Mouse (Mus musculus): ENCODE results near the gene Cd52. TPM values are rescaled to one million over a fixed set of nuclear protein-coding genes. Genes with fewer than 3 reads are reported as not detected.

Cd52 gene
- polyA plus RNA-seq (2014; fragmentation: Illumina TruSeq; extraction: RNeasy Lipid Tissue Mini Kit (QIAGEN cat#74804); ENCODE audit: insufficient read depth, low read depth, low replicate concordance), result 396 TPM

DNA sequence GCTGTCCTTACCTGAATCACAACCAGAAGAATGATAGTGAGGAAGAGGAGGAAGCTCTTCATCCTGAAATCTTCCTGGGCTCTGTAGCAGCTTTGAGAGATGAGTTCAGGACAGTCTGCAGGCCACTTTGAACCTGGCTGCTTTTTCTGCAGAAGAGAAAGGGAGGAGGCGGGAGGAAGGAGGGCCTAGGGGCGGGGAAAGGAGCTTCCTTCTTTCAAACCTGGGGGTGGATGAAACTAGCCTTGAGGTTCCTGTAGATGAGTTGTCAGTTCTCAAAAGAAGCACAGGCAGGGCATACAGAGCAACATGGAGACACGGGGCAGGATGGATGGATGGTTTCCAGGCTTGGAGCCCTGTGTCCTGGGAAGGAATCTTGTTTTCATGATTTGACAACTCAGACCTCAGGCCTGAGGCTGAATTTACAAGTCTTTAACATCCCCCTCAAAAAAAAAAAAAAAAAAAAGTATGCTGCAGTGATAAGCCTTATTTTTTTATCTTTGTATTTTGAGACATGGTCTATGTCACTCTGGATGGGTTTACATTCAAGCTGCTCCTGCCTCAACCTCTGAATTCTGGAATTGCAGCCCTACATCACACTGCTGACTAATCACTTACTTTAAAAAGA lies at the start of gene Cd52:
Cd52 (minus strand) TSS at position 160 of the 625 bp plus-strand sequence.

GRCm38 (mm10) chr4:134128221-134128982 lies 33.5 kb upstream of the Cd52 start, which contains the start of gene Sh3bgrl3:
TSS of gene Sh3bgrl3 (minus strand) at chr4:134128789.

DNA sequence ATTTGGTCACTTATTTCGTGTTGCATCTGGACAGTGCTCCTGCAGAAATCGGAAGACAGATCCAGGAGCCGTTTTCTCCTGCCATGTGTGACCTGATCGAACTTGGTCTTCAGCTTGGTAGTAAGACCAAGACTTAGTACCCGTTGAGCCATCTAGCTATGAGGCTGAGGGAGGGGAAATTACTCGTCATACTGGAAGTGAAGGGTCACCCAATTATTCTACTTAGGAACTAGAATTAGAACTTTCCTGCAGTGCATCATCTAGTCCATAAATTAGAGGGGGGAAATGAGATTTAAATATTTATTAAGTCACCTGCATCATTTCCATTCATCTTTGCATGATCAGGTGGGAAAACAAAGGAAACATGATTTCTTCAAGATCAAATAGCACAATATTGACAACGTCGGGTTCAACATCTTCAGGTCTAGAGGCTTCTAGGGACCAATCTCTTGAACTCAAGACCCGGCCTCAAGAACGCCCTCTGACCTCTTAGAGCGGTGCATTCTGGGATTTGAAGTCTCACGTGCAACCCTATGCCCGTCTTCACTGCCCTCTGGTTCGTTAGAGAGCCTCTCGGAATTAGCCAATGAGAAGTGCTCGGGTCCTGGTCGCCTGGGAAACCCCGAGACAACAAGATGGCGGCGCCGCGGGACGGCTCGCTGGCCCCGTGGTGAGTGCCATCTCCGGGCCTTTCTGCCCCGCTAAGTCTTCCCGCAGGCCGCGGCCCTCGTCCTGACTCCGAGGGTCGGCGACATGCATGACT lies 7.3 kb upstream of the Cd52 start, which contains the start of gene Ubxn11:
Ubxn11 (plus strand) TSS at position 592 of the 763 bp plus-strand sequence.

GRCm38 (mm10) chr4:134060135-134060865 lies 34.6 kb downstream of the Cd52 start, which contains the start of gene Crybg2:
TSS of gene Crybg2 (plus strand) at chr4:134060815.

GRCm38 (mm10) chr4:134053538-134053937 lies 41.3 kb downstream of the Cd52 start, which contains the start of gene Zfp683:
TSS of gene Zfp683 (plus strand) at chr4:134053838.

Other genes with a start within 250 kb of the Cd52 start
- 23.5 TPM for gene Rps6ka1, start 207.3 kb downstream of the Cd52 start, polyA plus RNA-seq (2014; fragmentation: Illumina TruSeq; extraction: RNeasy Lipid Tissue Mini Kit (QIAGEN cat#74804); ENCODE audit: insufficient read depth, low read depth, low replicate concordance)
- gene Hmgn2, start 126.4 kb downstream of the Cd52 start, polyA plus RNA-seq (2014; fragmentation: Illumina TruSeq; extraction: RNeasy Lipid Tissue Mini Kit (QIAGEN cat#74804); ENCODE audit: insufficient read depth, low read depth, low replicate concordance), result 176 TPM
- gene Dhdds, start 94.2 kb downstream of the Cd52 start, polyA plus RNA-seq (2014; fragmentation: Illumina TruSeq; extraction: RNeasy Lipid Tissue Mini Kit (QIAGEN cat#74804); ENCODE audit: insufficient read depth, low read depth, low replicate concordance), result 20.7 TPM
- not detected for gene Lin28a, start 76.2 kb downstream of the Cd52 start, polyA plus RNA-seq (2014; fragmentation: Illumina TruSeq; extraction: RNeasy Lipid Tissue Mini Kit (QIAGEN cat#74804); ENCODE audit: insufficient read depth, low read depth, low replicate concordance)
- 0.21 TPM for gene Zfp683, start 41.2 kb downstream of the Cd52 start, polyA plus RNA-seq (2014; fragmentation: Illumina TruSeq; extraction: RNeasy Lipid Tissue Mini Kit (QIAGEN cat#74804); ENCODE audit: insufficient read depth, low read depth, low replicate concordance)
- 2.5 TPM for gene Crybg2, start 34.3 kb downstream of the Cd52 start, polyA plus RNA-seq (2014; fragmentation: Illumina TruSeq; extraction: RNeasy Lipid Tissue Mini Kit (QIAGEN cat#74804); ENCODE audit: insufficient read depth, low read depth, low replicate concordance)
- gene Ubxn11, start 7.5 kb upstream of the Cd52 start, polyA plus RNA-seq (2014; fragmentation: Illumina TruSeq; extraction: RNeasy Lipid Tissue Mini Kit (QIAGEN cat#74804); ENCODE audit: insufficient read depth, low read depth, low replicate concordance), result 12.1 TPM
- gene Sh3bgrl3, start 33.7 kb upstream of the Cd52 start, polyA plus RNA-seq (2014; fragmentation: Illumina TruSeq; extraction: RNeasy Lipid Tissue Mini Kit (QIAGEN cat#74804); ENCODE audit: insufficient read depth, low read depth, low replicate concordance), result 356 TPM
- 6.3 TPM for gene Cep85, start 92.0 kb upstream of the Cd52 start, polyA plus RNA-seq (2014; fragmentation: Illumina TruSeq; extraction: RNeasy Lipid Tissue Mini Kit (QIAGEN cat#74804); ENCODE audit: insufficient read depth, low read depth, low replicate concordance)
- not detected for gene Gm7534, start 107.9 kb upstream of the Cd52 start, polyA plus RNA-seq (2014; fragmentation: Illumina TruSeq; extraction: RNeasy Lipid Tissue Mini Kit (QIAGEN cat#74804); ENCODE audit: insufficient read depth, low read depth, low replicate concordance)
- not detected for gene Catsper4, start 132.3 kb upstream of the Cd52 start, polyA plus RNA-seq (2014; fragmentation: Illumina TruSeq; extraction: RNeasy Lipid Tissue Mini Kit (QIAGEN cat#74804); ENCODE audit: insufficient read depth, low read depth, low replicate concordance)
- 5.7 TPM for gene Cnksr1, start 143.3 kb upstream of the Cd52 start, polyA plus RNA-seq (2014; fragmentation: Illumina TruSeq; extraction: RNeasy Lipid Tissue Mini Kit (QIAGEN cat#74804); ENCODE audit: insufficient read depth, low read depth, low replicate concordance)
- gene E130218I03Rik, start 148.6 kb upstream of the Cd52 start, polyA plus RNA-seq (2014; fragmentation: Illumina TruSeq; extraction: RNeasy Lipid Tissue Mini Kit (QIAGEN cat#74804); ENCODE audit: insufficient read depth, low read depth, low replicate concordance), result not detected
- 8.1 TPM for gene Zfp593, start 150.5 kb upstream of the Cd52 start, polyA plus RNA-seq (2014; fragmentation: Illumina TruSeq; extraction: RNeasy Lipid Tissue Mini Kit (QIAGEN cat#74804); ENCODE audit: insufficient read depth, low read depth, low replicate concordance)
- gene Gm30191, start 151.9 kb upstream of the Cd52 start, polyA plus RNA-seq (2014; fragmentation: Illumina TruSeq; extraction: RNeasy Lipid Tissue Mini Kit (QIAGEN cat#74804); ENCODE audit: insufficient read depth, low read depth, low replicate concordance), result not detected
- 19.9 TPM for gene Grrp1, start 159.0 kb upstream of the Cd52 start, polyA plus RNA-seq (2014; fragmentation: Illumina TruSeq; extraction: RNeasy Lipid Tissue Mini Kit (QIAGEN cat#74804); ENCODE audit: insufficient read depth, low read depth, low replicate concordance)
- gene Pdik1l, start 192.8 kb upstream of the Cd52 start, polyA plus RNA-seq (2014; fragmentation: Illumina TruSeq; extraction: RNeasy Lipid Tissue Mini Kit (QIAGEN cat#74804); ENCODE audit: insufficient read depth, low read depth, low replicate concordance), result 3.1 TPM
- gene Trim63, start 220.0 kb upstream of the Cd52 start, polyA plus RNA-seq (2014; fragmentation: Illumina TruSeq; extraction: RNeasy Lipid Tissue Mini Kit (QIAGEN cat#74804); ENCODE audit: insufficient read depth, low read depth, low replicate concordance), result 1.6 TPM
- 0.42 TPM for gene Slc30a2, start 248.1 kb upstream of the Cd52 start, polyA plus RNA-seq (2014; fragmentation: Illumina TruSeq; extraction: RNeasy Lipid Tissue Mini Kit (QIAGEN cat#74804); ENCODE audit: insufficient read depth, low read depth, low replicate concordance)